ENCODE assay signal across 9 mouse cellular contexts in the genomic region with DNA sequence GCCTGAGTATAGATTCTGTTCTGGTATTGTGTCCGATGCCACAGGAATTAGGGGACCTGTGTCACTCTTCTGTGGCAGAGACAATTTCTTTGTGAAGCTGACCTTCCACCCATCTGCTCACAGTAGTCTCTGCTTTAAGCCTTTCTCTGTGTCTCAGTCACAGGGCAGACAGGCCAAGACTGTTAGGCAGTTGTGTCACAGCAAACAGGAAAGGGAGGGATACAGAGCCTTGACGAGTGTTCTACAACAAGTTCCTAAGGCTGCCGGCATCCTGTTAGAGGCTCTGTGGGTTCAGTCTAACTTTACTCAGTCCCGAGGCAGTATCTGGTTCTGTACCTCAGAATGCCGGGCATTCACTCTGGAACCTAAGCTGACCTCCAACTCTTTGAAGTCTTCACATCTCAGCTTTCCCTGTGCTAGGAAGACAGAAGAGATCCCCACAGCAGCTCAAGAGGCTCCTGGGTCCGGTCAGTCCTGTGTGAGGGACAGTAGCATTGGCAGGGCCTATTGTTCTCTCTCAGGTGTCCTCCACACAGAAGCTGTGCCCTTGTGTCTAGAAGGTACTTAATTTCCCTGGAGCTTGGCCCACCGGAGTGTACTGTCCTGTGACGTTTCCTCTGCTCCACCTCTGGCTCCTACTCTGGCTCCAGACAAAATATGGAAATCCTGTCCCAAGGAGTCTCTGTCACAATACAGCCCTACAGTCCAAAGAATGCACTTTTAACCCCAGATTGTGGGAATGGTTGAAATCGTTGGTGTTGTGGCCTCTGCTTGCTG.
DNase-seq lines count a peak whose midpoint lies in the region; ATAC-seq and TF ChIP-seq lines count a peak whose summit lies in the region.
"Had no signal": no experiment of that assay in that cellular context is flagged by ENCODE, and none has a peak within 500 bp of the region (broad histone marks: within the 10 kb centered on the region; RNA-seq: fewer than 3 reads in every experiment).

No protein-coding gene starts in this region.

- peaks cover 15% of the 10 kb centered on the region for H3K4me1 ChIP-seq in heart, embryonic 16.5 days (ENCODE audit: control insufficient read depth, insufficient read depth, low read length)
- H3K4me1 ChIP-seq in forebrain, embryonic 14.5 days (ENCODE audit: control insufficient read depth, insufficient read depth, low read length), result no peaks in the 10 kb centered on the region; the same call in 1 of the 2 replicates

- no peak for DNase-seq in gastrocnemius, adult 2 months
- no peak for DNase-seq in gastrocnemius, postnatal 25 days
- DNase-seq in adipocyte (ENCODE audit: low spot score), result peak; percentile 36
- peak; percentile 31 to 66 for DNase-seq in kidney, postnatal 36 days
- no peak for DNase-seq in natural killer cell, adult 2 months (ENCODE audit: low spot score in 2 of 2)
- no peak for DNase-seq in forebrain, embryonic 14.5 days (ENCODE audit: low spot score)
- no peak for DNase-seq in gastrocnemius, postnatal 4 days (ENCODE audit: low spot score in 2 of 2)

- H3K9me3 ChIP-seq in heart, embryonic 16.5 days (replicated peaks; ENCODE audit: control insufficient read depth, low read length), result no peaks in the 10 kb centered on the region
- H3K9me3 ChIP-seq in forebrain, embryonic 14.5 days (replicated peaks; ENCODE audit: control insufficient read depth, low read length), result no peaks in the 10 kb centered on the region

- no peaks in the 10 kb centered on the region for H3K27me3 ChIP-seq in heart, embryonic 16.5 days (ENCODE audit: control insufficient read depth, insufficient read depth, low read length)
- H3K27me3 ChIP-seq in forebrain, embryonic 14.5 days (replicated peaks; ENCODE audit: control insufficient read depth, insufficient read depth, low read length), result no peaks in the 10 kb centered on the region

- 57% methylated on average over 9 of the region's 9 CpGs for WGBS in heart, embryonic 16.5 days
- WGBS in forebrain, embryonic 14.5 days, result 82% methylated on average over 9 of the region's 9 CpGs

- no peak overlapping the region for H3K4me2 ChIP-seq in heart, embryonic 16.5 days (ENCODE audit: low read depth, low read length)
- H3K4me2 ChIP-seq in forebrain, embryonic 14.5 days (ENCODE audit: low read length), result no peak overlapping the region

- TF ChIP-seq CTCF in gastrocnemius, adult 2 months (IDR thresholded peaks at IDR 0.05), result no peak

- peak; percentile 37; the same call in 1 of the 2 replicates for ATAC-seq in heart, embryonic 16.5 days (replicated peaks; ENCODE audit: extremely low read depth, insufficient read depth, low FRiP score)
- no peak for ATAC-seq in forebrain, embryonic 14.5 days
- ATAC-seq: Patski had no signal

- intact Hi-C loops in gastrocnemius, adult 2 months (cut with DNase I), result loop anchor here (5.0 kb wide), 2 partner anchors 39 to 89 kb away; no protein-coding TSS in a partner anchor

- H3K9ac ChIP-seq in heart, embryonic 16.5 days (ENCODE audit: low read length), result no peak overlapping the region
- H3K9ac ChIP-seq in forebrain, embryonic 14.5 days (ENCODE audit: low read length), result no peak overlapping the region

- H3K27ac ChIP-seq in gastrocnemius, adult 2 months, result peak overlapping the region; percentile 81
- H3K27ac ChIP-seq in heart, embryonic 16.5 days (ENCODE audit: low read length), result peak overlapping the region; percentile 53
- H3K27ac ChIP-seq in forebrain, embryonic 14.5 days (ENCODE audit: low read depth, low read length), result no peak overlapping the region

- H3K36me3 ChIP-seq in heart, embryonic 16.5 days (ENCODE audit: control insufficient read depth, insufficient read depth), result no peaks in the 10 kb centered on the region
- H3K36me3 ChIP-seq in forebrain, embryonic 14.5 days (ENCODE audit: control insufficient read depth, insufficient read depth, low read length), result no peaks in the 10 kb centered on the region

- peak overlapping the region; percentile 33 for H3K4me3 ChIP-seq in gastrocnemius, adult 2 months
- H3K4me3 ChIP-seq in heart, embryonic 16.5 days (ENCODE audit: low read length), result no peak overlapping the region
- H3K4me3 ChIP-seq in forebrain, embryonic 14.5 days (ENCODE audit: low read depth, low read length), result no peak overlapping the region

Comparison
In these comparisons a context has a peak if more than half of its experiments do, and no peak if none do; other contexts are left out.
1. DNase-seq: peak in adipocyte (single experiment) and kidney, postnatal 36 days (2 of 2); none in gastrocnemius, adult 2 months (single experiment), gastrocnemius, postnatal 25 days (single experiment), natural killer cell, adult 2 months (0 of 2), forebrain, embryonic 14.5 days (single experiment) and gastrocnemius, postnatal 4 days (0 of 2).